Mouse (Mus musculus) heart, postnatal 14 days (tissue): ENCODE results near the gene Exoc3l. TPM values are rescaled to one million over a fixed set of nuclear protein-coding genes. Genes with fewer than 3 reads are reported as not detected.

Experiments
- DNase-seq, 2 experiments: peaks; one replicate each; pipeline ENCODE4 v3.0.0; 2021 to 2022
- intact Hi-C: fragments of 180-260 bp; cut with DNase I; formaldehyde crosslinking; loops from one replicate; pipeline ENCODE4 v1.15.1; 2025
- long read RNA-seq, 2 experiments: library from polyadenylated mRNA; stranded (forward); transcript quantifications; one replicate each; pipeline ENCODE4 v2.0.0; 2021
- total RNA-seq, 2 experiments: library from RNA; stranded (reverse); gene quantifications; 2 replicates each; pipeline ENCODE4 v1.2.3; 2021

Exoc3l gene
- total RNA-seq, result 1 to 10 TPM; 8.5 to 8.6 TPM
- long read RNA-seq, experiment 1, partial matches to known transcripts, result 8 of 26 reads
- long read RNA-seq, experiment 1, other reads (novel, unspliced or antisense), result 15 of 26 reads
- long read RNA-seq, experiment 2, partial matches to known transcripts, result 1 of 19 reads
- long read RNA-seq, experiment 2, other reads (novel, unspliced or antisense), result 12 of 19 reads

DNA sequence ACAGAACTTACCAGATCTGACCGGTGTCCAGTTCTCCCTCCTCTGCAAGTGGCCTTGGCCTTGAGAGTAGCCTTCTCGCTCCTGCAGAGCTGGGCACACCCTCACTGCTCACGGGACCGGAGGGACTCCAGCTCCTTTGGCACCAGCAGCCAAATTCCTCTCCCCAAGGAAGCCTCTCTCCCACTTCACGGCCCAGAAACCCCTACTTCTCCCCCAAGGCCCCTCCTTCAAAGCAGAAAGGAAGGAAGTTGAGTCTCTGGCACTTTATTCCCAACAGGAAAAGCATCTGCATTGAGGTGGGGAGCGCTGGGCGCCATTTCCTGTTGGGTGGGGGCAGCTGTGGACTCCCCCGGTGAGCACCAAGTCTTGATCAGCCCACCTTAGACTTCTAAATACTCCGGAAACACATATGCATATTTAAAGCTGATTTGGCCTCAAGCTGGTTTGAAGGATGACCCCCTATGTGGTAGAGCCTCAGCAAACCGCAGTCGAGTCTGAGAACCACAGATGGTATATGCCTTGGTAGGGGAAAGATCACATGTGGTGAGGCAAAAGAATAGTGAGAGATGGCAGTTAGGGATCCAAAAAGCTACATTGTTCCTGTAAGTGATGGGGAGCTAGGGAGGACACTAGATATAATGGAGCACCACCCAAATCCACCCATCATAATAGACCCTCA, at the start of gene Exoc3l:
Gene Exoc3l (minus strand): TSS at position 207 of the 679 bp plus-strand sequence.
- intact Hi-C loops, result no loop called here
- DNase-seq, result no peak

DNA sequence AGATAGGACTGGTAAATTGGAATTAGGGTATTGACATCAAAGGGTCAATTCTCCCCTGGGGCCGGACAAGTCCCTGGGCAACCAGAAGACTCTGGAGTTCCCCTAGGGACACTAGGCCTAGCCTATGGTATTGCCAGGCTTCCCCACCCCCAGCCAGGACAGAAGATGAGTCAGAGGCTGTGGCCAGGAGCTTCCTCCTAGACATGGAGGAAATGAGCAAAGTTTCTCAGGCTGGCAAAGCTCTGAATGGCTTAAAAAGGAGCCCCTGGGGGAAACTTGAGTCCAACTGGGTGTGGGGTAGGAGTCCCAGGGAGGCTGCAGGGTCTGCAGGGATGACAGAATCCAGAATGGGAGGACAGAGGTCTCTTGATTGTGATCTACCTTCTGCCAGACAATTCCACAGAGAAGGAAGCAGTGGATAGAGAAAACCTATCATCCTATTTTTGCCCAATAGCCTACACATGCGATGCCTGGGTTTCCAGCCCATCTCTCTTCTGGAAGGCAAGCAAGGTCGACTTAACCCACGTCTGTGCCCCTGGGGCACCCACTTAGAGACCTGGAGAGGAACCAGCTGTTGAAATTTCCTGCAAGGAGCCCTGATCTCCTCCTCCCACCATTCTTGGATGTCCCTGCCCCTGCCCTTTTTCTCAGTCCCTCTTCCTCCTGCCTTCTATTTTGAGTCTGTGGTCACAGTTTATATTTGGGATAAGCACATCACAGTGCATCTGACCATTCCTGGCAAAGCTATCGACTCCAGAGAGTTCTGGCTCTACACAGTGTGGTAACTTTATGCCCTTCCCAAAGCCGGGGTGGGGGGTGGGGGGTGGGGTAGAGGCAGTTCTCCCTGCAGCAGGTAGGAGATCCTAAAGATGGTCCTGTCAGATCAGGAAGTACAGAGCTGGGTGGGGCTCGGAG, 49.4 kb upstream of the Exoc3l start:
- DNase-seq, result no peak
- intact Hi-C loops, result loop anchor here (2.0 kb wide), 1 partner anchor 17 kb away; no protein-coding TSS in a partner anchor

DNA sequence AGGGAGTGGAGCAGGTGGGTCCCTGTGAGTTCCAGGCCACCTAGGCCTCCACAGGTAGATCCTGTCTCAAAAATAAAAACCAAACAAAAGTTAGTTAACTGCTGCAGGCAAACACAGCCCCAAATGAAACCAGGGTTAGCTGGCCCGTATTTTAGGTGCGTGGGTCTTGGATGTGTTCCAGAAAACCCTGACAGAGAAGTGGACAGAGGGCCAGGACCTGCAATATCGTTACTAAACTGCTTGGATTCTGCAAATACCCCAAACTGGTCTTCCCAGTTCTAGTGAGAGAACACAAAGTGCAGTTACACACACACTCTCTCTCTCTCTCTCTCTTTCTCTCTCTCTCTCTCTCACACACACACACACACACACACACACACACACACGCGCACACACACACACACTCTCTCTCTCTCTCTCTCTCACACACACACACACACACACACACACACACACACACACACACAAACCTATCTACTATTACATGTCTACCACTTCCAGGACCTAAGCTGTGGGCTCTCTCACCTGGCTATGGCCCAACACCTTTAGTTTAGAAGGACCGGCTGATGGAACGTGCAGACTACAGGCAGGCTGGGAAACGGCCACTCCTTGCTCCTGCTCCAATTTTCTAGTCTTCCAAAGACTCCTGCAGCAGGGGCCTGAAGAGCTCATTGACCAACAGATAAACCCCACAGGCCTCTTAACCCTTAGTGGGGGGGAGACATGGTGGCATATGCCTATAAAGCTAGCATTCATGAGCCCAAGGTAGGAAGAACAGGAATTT, 48.1 kb upstream of the Exoc3l start:
- intact Hi-C loops, result loop anchor here (2.0 kb wide), 1 partner anchor 15 kb away; no protein-coding TSS in a partner anchor
- DNase-seq, result no peak

DNA sequence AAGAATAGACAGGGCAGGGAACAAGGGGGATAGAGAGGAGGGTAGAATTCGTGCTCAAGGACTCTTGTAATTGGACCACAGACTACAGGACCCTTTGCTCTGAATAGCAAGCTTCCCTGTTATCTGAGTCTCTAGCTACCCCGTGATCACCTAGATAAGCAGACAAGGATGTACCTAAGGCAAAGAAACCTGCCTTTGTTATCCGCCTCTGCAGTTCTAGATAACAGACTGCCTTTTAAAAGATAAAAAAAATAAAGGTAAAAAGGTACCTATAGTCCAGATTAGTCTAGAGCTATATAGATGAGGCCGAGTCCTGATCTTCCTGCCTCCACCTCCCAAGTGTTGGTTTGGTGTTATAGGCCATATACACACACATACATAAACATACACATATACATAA, 46.9 kb upstream of the Exoc3l start:
- intact Hi-C loops, result no loop called here
- no peak for DNase-seq

DNA sequence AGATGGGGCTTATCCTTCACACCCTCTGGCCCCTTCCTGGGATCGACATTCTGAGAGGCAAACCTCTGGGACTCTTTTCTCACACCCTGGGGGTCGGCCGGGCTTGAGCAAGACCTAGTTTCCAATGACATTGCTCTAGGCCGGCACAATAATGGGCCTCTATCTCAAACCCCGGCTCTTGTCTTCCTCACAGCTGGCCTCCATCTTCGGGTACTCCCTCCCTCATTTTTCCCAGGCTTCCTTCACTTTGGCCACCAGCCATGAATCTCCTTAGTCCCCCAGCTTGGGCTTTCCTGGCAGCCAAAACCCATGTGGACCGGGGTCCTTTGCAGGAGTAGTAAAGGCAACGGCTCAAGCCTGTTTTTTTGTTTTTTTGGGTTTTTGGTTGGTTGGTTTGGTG, 45.5 kb upstream of the Exoc3l start:
- intact Hi-C loops, result no loop called here
- peak in 1 of 2 experiments; percentile 30 for DNase-seq

DNA sequence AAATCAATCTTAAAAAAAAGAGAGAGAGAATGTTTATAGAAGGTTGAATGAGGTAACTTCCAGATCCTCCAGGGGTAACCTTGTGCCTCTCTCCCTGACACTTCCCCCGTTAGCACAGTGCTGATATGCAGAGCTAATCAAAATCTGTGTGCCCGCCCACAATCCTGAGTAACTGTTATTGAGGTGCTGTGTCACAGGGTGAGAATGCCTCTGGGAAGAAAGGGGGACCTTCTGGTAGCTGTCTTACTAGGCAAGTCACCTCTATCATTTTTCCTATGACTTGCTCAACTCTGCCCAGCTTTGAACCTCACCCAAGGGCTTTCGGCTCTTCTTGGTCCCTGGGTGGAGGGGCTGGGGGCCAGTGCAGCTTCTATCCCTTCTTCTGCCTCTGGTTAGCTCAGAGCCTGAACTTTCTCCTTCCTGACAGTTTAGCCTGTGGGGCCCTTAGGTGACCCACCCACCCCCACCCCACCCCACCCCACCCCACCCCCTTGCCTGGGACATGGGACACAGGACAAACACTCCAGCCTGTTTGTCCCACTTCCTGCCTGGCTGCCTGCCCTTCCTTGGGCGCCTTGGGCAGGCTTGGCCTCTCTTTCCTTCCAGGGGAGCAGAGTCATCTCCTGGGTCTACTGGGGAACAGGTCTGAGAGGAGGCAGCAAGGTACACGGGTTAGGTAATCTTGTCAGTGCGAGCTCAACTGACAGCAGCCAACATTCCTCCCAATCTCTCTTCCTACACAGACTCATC, 44.2 kb upstream of the Exoc3l start:
- peak in 1 of 2 experiments; percentile 43 for DNase-seq
- intact Hi-C loops, result no loop called here

DNA sequence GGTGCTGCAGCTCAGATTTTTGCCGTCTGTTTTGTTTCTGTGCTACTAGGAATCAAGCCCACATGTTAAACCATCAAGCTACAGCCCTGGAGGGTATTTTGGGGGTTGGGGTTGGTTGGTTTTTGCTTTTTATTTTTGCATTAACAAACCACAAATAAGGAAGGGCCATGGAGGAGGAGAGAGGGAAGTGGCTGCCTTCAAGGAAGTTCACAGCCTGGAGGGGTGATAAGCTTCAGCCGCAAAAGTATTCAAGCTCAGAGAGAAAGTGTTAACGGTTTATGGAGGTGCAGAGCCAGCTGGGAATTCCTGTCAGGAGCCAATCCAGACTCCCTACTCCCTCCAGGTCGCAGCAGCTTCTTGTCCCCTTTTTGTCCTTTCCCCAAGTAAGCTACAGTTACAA, 43.1 kb upstream of the Exoc3l start:
- intact Hi-C loops, result no loop called here
- DNase-seq, result no peak

DNA sequence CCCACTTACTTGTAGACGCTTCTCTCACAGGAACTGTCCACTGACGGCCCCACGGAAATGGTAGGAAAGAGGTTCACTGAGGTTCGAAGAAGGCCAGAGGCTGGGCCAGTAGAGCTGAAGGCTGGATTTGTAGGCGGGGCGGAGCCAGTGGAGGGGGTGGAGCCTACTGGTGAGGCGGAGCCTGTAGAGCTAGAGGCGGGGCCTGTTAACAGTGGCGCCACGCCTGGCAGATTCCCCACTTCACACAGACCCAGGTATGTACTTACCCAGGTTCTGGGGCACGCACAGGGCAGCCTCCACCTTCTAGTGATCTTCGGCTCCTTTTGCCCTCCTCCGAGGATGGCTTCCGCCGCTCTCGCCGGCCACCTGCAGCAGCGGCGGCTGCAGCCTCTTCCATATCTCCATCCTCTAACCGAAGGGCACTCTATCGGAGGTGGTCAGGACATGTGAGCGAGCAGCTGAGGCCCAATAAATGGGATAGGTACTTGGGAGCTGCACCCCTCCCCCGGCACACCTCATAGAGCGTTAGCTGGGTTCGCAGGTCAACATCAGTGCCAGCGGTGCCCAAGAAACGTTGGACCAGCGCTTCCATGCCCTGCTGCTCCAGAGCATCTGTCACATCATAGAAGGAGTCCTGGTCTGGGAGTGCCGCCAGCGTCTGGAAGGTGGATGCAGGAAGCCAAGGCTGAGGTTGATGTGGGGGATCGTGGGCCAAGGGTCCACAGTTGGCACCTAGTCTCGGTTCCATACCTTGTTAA, 40.7 kb upstream of the Exoc3l start:
- intact Hi-C loops, result no loop called here
- no peak for DNase-seq

DNA sequence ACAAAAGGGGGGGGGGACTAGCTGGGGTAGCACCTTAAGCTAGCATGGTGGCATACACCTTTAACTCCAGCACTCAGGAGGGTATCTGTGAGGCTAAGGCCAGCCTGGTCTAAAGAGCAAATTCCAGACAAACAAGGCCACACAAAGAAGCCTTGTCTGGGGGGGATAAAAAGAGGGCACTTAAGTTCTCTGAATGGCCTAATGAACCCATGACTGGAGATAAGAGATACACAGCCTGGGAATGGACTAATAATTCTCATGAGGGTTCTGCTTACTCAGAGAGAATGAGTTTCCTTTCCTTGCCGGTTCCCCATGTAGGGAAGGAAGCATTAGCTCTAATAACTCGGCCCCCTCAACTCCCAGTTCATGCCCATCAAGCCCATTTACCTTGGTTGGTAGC, 36.6 kb upstream of the Exoc3l start:
- DNase-seq, result no peak
- intact Hi-C loops, result no loop called here

DNA sequence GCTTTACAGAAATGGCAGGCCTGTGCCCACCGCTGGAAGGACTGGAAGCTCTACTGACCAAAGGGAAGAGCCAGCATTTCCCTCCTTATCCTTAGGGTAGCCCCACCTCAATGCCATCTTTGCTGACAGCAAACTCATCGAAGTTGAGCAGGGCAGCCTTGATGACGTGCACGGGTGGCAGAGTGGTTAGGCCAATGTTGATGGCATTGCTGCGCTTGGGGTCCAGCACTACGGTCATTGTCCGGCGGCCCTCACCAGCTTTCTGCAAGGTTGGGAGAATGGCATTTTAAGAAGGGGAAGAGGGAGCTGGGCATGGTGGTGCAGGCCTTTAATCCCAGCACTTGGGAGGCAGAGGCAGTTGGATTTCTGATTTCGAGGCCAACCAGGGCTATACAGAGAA, 36.0 kb upstream of the Exoc3l start:
- intact Hi-C loops, result no loop called here
- DNase-seq, result no peak

DNA sequence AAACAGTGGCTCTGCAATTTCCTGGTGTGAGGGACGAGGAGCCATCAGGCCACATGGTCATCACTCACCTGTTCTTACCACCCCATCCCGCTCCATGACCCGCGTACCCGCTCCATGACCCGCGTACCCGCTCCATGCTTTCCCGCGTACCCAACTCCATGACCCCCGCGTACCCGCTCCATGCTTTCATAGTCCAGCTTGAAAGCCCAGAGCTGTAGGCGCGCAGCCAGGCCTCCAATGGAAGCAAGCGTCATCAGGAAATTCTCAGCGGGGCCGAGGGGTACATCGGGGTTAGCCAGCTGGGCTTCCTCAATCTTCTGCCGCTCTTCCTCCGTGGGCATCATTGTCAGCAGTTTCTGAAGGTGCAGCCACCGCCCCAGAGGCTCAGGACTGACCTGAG, 35.6 kb upstream of the Exoc3l start:
- intact Hi-C loops, result no loop called here
- no peak for DNase-seq

DNA sequence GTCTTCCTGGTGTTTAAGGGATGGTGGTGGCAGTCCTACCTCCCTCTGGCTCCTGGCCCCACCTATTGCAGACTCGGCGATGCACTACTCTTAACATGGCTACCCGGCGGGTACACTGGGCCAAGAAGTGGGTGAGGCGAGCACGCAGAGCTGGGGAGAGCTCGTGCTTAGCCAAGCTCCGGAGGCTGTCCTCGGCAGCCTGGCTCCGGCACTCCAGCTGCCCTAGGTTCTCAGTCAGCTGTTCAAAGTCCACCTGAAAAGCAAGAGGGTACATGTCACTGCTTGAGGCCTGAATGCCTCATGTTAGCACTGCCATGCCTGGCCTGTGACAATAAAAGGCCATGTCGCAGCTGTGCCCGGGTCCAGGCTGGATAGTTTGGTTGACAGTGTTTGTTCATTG, 34.4 kb upstream of the Exoc3l start:
- no peak for DNase-seq
- intact Hi-C loops, result no loop called here

DNA sequence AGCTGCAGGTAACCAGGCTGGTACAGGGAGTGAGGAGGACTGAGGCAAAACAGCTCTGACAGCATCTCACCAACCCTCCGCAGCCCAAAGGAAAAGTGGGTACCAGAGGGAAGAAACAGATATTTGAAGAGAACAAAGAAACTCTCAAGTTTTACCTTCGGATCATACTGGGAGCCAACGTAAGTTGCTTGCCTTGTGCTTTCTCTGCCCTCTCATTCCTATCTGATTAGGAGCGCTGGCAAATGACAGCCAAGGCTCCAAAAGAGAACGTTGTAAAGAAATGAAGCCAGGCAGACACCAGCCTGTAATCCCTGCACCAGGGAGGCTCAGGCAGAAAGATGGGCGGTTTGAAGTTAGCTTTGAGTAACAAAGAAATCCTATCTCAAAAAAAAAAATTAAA, 31.1 kb upstream of the Exoc3l start:
- no peak for DNase-seq
- intact Hi-C loops, result no loop called here

DNA sequence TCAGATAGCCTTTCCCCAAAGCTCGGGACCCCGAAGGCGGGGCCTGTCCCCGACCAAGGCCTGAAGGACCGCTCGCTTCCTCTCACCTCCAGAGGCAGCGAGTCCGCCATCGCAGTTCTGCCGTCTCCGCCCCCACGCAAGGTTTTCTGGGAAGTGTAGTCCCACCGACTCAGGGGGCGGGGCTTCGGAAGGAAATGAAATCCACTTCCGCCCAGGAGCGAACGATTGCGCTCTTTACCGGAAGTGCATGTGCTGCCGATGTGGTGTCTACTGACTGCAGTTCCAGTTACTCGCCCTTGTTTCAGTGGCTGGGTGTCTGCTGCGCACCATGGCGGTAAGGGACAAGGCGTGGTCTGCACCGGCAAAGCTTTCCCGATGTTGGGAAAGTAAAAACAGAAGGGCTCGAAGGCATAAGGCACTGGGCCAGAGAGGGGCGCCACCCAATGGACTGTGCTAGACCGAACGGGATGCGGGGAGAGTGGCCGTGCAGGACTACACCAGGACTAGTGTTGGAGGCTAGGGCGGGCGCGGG, 30.3 kb upstream of the Exoc3l start, which contains the start of the genes Lrrc29 and Tmem208:
Gene Lrrc29 (minus strand): TSS at position 138 of the 532 bp plus-strand sequence.
Gene Tmem208 (plus strand): TSS at position 214 of the 532 bp plus-strand sequence.
- intact Hi-C loops, result no loop called here
- peak; percentile 96 to 98 for DNase-seq

DNA sequence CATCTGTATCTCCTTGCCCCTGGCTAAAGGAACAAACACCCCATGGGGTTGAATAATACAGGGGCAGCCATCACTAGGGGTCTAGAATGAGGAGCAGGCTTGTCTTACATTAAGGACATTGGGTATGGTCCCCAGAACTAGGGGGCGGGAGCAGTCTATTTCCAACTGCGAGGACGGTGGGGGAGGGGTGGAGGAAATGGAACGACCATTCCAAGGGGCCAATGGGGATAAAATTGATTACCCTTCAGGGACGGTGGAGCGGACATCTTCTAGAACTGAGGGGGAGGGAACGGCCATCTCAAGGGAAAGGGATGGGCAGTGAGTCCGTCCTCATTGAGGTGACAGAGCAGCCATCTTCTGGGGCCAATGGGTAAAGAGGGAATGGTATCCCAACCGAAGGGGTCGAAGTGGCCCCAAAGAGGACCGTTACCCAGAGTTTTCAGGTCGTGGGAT, 29.8 kb upstream of the Exoc3l start:
- intact Hi-C loops, result loop anchor here (2.0 kb wide), 1 partner anchor 27 kb away; no protein-coding TSS in a partner anchor
- no peak for DNase-seq

DNA sequence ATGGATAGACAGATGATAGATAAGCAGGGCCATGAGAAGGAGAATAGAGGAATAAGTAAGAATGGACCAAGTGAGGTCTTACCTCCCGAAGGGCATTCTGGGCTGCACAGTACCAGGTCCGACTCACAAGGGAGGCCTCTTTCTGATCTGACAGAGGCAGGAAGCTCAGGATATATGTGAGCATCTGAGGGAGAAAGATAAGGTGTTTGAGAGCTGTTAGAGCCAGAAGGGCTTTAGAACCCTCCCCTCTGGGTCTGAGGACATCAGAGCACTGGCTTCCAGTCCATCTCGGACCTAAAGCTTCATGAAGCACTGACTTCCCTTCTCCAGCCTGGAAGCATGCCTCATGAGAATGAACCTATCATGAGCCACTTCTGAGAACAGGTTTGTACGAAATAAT, 27.3 kb upstream of the Exoc3l start:
- intact Hi-C loops, result no loop called here
- DNase-seq, result no peak

DNA sequence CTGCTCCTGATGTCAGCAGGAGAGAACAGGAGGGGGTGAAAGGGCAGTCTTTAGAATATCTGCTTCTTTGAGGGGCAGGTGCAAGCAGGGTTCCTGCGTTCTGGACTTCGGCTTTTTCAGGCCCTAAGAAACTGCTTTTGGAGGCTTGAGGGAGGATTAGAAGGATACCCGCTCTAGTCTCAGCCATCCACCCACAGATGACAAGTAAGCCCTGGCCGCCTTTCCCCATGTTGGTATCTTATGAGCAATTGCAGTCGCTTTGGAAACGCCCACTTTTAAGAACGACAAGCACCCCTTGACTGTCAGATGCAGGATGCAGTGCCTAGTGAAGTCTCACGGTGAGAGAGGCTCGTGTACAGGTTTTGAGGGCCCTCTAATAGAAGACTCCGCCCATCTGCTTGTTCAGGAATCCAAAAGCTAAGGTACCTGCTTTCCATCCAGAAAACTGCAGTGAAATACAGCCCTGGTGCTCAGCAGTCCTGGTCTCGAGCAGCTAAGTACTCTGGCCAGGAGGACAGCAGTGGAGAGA, 22.8 kb upstream of the Exoc3l start:
- DNase-seq, result no peak
- intact Hi-C loops, result no loop called here

DNA sequence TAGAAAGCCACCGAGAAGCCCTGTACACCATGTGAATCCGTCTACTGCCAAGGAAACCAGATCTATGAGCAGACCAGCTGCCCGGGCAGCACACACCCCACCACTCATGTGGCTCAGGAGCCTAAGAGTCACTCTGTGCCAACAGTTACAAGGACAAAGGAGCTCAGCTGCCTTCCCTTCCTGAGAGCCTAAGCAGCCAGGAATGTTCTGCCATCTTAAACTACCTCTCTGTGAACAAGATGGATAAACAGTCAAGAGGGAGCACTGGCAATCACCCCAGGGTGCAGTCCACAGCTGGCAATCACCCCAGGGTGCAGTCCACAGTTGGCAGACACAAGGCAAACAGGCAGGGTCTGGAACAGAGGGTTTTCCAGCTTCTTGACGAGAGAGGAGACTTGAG, 22.0 kb upstream of the Exoc3l start:
- intact Hi-C loops, result no loop called here
- DNase-seq, result no peak
